10 mouse cellular contexts compared by ENCODE assay signal in the genomic region with DNA sequence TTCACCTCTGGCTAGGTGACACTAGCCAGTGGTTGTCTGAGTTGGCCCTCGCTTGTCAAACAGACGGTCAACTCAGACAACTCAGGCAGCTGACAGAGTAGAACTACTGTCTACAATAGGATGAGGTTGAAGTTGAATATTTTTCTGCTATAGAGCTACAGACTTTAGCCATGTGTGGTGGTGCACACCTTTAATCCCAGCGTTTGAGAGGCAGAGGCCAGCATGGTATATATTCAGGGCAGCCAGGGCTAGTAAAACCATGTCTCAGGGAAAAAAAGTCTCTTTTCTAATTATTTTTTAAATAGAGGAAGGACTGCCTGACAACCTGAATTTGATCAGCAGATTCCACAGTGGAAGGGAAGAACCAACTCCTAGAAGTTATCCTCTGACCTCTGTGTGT. TPM values are rescaled to one million over a fixed set of nuclear protein-coding genes. Genes with fewer than 3 reads are reported as not detected.
DNase-seq lines count a peak whose midpoint lies in the region; ATAC-seq and TF ChIP-seq lines count a peak whose summit lies in the region.
"Had no signal": no experiment of that assay in that cellular context is flagged by ENCODE, and none has a peak within 500 bp of the region (broad histone marks: within the 10 kb centered on the region; RNA-seq: fewer than 3 reads in every experiment).

No protein-coding gene starts in this region.

- H3K27me3 ChIP-seq in forebrain, embryonic 10.5 days (ENCODE audit: poor library complexity, severe bottlenecking), result no peaks in the 10 kb centered on the region
- no peaks in the 10 kb centered on the region for H3K27me3 ChIP-seq in forebrain, embryonic 16.5 days (replicated peaks; ENCODE audit: control insufficient read depth, insufficient read depth, low read length)
- H3K27me3 ChIP-seq in heart, postnatal 0 days (ENCODE audit: control insufficient read depth, insufficient read depth, low read length), result no peaks in the 10 kb centered on the region
- no peaks in the 10 kb centered on the region for H3K27me3 ChIP-seq in neural tube, embryonic 13.5 days

- no peaks in the 10 kb centered on the region for H3K36me3 ChIP-seq in forebrain, embryonic 10.5 days (replicated peaks)
- H3K36me3 ChIP-seq in forebrain, embryonic 16.5 days (ENCODE audit: control insufficient read depth, insufficient read depth), result no peaks in the 10 kb centered on the region
- H3K36me3 ChIP-seq in heart, postnatal 0 days (replicated peaks; ENCODE audit: control insufficient read depth, insufficient read depth, low read length), result peaks cover 8% of the 10 kb centered on the region; the same call in 1 of the 2 replicates
- no peaks in the 10 kb centered on the region for H3K36me3 ChIP-seq in neural tube, embryonic 13.5 days

- no peak for ATAC-seq in forebrain, embryonic 16.5 days
- no peak for ATAC-seq in heart, postnatal 0 days (ENCODE audit: insufficient read depth, low read depth)
- ATAC-seq in neural tube, embryonic 13.5 days (ENCODE audit: low read depth), result no peak

- H3K4me2 ChIP-seq in forebrain, embryonic 16.5 days (ENCODE audit: low read length), result no peak overlapping the region
- H3K4me2 ChIP-seq in heart, postnatal 0 days (ENCODE audit: low read depth, low read length), result peak overlapping the region; percentile 39; the same call in 1 of the 2 replicates
- H3K4me2 ChIP-seq in neural tube, embryonic 13.5 days, result no peak overlapping the region

- WGBS in forebrain, embryonic 10.5 days, result 93% methylated on average over 3 of the region's 3 CpGs
- 81% methylated on average over 3 of the region's 3 CpGs for WGBS in forebrain, embryonic 16.5 days
- 53% methylated on average over 3 of the region's 3 CpGs for WGBS in heart, postnatal 0 days
- WGBS in neural tube, embryonic 13.5 days, result 84% methylated on average over 3 of the region's 3 CpGs

- H3K9me3 ChIP-seq in forebrain, embryonic 10.5 days, result no peaks in the 10 kb centered on the region
- no peaks in the 10 kb centered on the region for H3K9me3 ChIP-seq in forebrain, embryonic 16.5 days (ENCODE audit: control insufficient read depth, low read length)
- no peaks in the 10 kb centered on the region for H3K9me3 ChIP-seq in heart, postnatal 0 days (replicated peaks; ENCODE audit: control insufficient read depth, low read length)
- no peaks in the 10 kb centered on the region for H3K9me3 ChIP-seq in neural tube, embryonic 13.5 days

- TF ChIP-seq EP300 in heart, postnatal 0 days (IDR thresholded peaks at IDR 0.05; ENCODE audit: low read depth), result no peak

- no peak overlapping the region for H3K4me3 ChIP-seq in forebrain, embryonic 10.5 days
- no peak overlapping the region for H3K4me3 ChIP-seq in forebrain, embryonic 16.5 days (replicated peaks; ENCODE audit: low read length)
- H3K4me3 ChIP-seq in heart, postnatal 0 days (ENCODE audit: low read depth, low read length), result no peak overlapping the region
- H3K4me3 ChIP-seq in neural tube, embryonic 13.5 days, result no peak overlapping the region
- H3K4me3 ChIP-seq: layer of hippocampus, adult 2 months had no signal

- H3K9ac ChIP-seq in forebrain, embryonic 16.5 days (replicated peaks; ENCODE audit: low read depth, low read length), result no peak overlapping the region
- no peak overlapping the region for H3K9ac ChIP-seq in heart, postnatal 0 days (replicated peaks; ENCODE audit: low read depth, low read length)
- H3K9ac ChIP-seq in neural tube, embryonic 13.5 days, result no peak overlapping the region

- no peak for DNase-seq in forebrain, embryonic 10.5 days (ENCODE audit: extremely low spot score, low spot score)
- no peak for DNase-seq in heart, postnatal 0 days (ENCODE audit: low spot score)
- DNase-seq in heart, adult 18-20 months, result no peak
- DNase-seq in neural tube, embryonic 10.5 days (ENCODE audit: extremely low spot score, low spot score), result no peak
- no peak for DNase-seq in urinary bladder, postnatal 25 days (ENCODE audit: low spot score)
- no peak for DNase-seq in spleen, adult 18-20 months
- DNase-seq: cerebellum, adult 8-10 months had no signal

- peaks cover 21% of the 10 kb centered on the region for H3K4me1 ChIP-seq in forebrain, embryonic 10.5 days
- peaks cover 6% of the 10 kb centered on the region for H3K4me1 ChIP-seq in forebrain, embryonic 16.5 days (replicated peaks; ENCODE audit: control insufficient read depth, insufficient read depth, low read length)
- peaks cover 54% of the 10 kb centered on the region for H3K4me1 ChIP-seq in heart, postnatal 0 days (ENCODE audit: control insufficient read depth, insufficient read depth)
- peaks cover 11% of the 10 kb centered on the region for H3K4me1 ChIP-seq in neural tube, embryonic 13.5 days (replicated peaks)

- no peak for TF ChIP-seq CTCF in heart, postnatal 0 days (IDR thresholded peaks at IDR 0.05; ENCODE audit: low read depth)

- H3K27ac ChIP-seq in forebrain, embryonic 10.5 days, result peak overlapping the region; percentile 81
- H3K27ac ChIP-seq in forebrain, embryonic 16.5 days (ENCODE audit: low read length), result no peak overlapping the region
- peak overlapping the region; percentile 57 for H3K27ac ChIP-seq in heart, postnatal 0 days (ENCODE audit: low read depth)
- H3K27ac ChIP-seq in neural tube, embryonic 13.5 days (replicated peaks), result 0 out of 2 replicates have a peak overlapping the region, but pooled peaks have one; percentile 0
- H3K27ac ChIP-seq: layer of hippocampus, adult 2 months had no signal

RNA-seq across cellular contexts. Expression of a gene that starts 10.8 kb away (rescaled TPM):
- 7.3 and 7.4 TPM in 2 replicates for polyA plus RNA-seq in forebrain, embryonic 10.5 days (2016; fragmentation: Nextera tagmentation; extraction: Ambion mirVana)
- 3.8 and 4.5 TPM in 2 replicates for polyA plus RNA-seq in forebrain, embryonic 16.5 days (2015; fragmentation: Nextera tagmentation; extraction: Ambion mirVana)
- total RNA-seq in heart, postnatal 0 days (2014; rRNA removed; ENCODE audit: low replicate concordance), result 60.6 and 63.5 TPM in 2 replicates
- polyA plus RNA-seq in heart, postnatal 0 days (2015; fragmentation: Nextera tagmentation; extraction: Ambion mirVana), result 15.0 and 15.7 TPM in 2 replicates
- total RNA-seq in heart, adult 18-20 months (2021), result 10 to 100 TPM; 39.6 to 40.8 TPM
- 5.8 and 7.0 TPM in 2 replicates for polyA plus RNA-seq in neural tube, embryonic 13.5 days (2015; fragmentation: Nextera tagmentation; extraction: Ambion mirVana)

RNA-seq across cellular contexts. Expression of a gene that starts 39.7 kb away (rescaled TPM):
- 27.1 and 27.8 TPM in 2 replicates for polyA plus RNA-seq in forebrain, embryonic 10.5 days (2016; fragmentation: Nextera tagmentation; extraction: Ambion mirVana)
- polyA plus RNA-seq in forebrain, embryonic 16.5 days (2015; fragmentation: Nextera tagmentation; extraction: Ambion mirVana), result 25.8 and 32.2 TPM in 2 replicates
- total RNA-seq in heart, postnatal 0 days (2014; rRNA removed; ENCODE audit: low replicate concordance), result 12.4 and 26.6 TPM in 2 replicates
- polyA plus RNA-seq in heart, postnatal 0 days (2015; fragmentation: Nextera tagmentation; extraction: Ambion mirVana), result 12.6 and 14.5 TPM in 2 replicates
- 10 to 100 TPM; 10.3 to 16.1 TPM for total RNA-seq in heart, adult 18-20 months (2021)
- polyA plus RNA-seq in neural tube, embryonic 13.5 days (2015; fragmentation: Nextera tagmentation; extraction: Ambion mirVana), result 24.8 and 28.5 TPM in 2 replicates
